Mouse (Mus musculus) thymus, adult 2 months (tissue): ENCODE measurements at regions not wholly inside any gene's neighbourhood (a gene's known extent, or its start where the extent isn't known, plus 50 kb on each side); places are given as distances from the start of the nearest gene placed in this dataset.

ENCODE experiments used
- CTCF ChIP-seq: fragments of 200-500 bp; IDR thresholded peaks from 2 replicates; pipeline ENCODE4 v1.5.1; 2012; ENCODE audit warnings: mild to moderate bottlenecking, control low read depth, low read length, moderate library complexity, borderline replicate concordance; ENCODE audit not compliant: control insufficient read depth, poor library complexity, insufficient read depth; ENCODE audit errors: extremely low read depth
- POLR2A ChIP-seq: fragments of 200-500 bp; IDR thresholded peaks from 2 replicates; pipeline ENCODE4 v1.6.1; 2012; ENCODE audit warnings: mild to moderate bottlenecking, low read length, control low read depth, moderate library complexity; ENCODE audit not compliant: control insufficient read depth, poor library complexity, insufficient read depth; ENCODE audit errors: extremely low read depth

DNA sequence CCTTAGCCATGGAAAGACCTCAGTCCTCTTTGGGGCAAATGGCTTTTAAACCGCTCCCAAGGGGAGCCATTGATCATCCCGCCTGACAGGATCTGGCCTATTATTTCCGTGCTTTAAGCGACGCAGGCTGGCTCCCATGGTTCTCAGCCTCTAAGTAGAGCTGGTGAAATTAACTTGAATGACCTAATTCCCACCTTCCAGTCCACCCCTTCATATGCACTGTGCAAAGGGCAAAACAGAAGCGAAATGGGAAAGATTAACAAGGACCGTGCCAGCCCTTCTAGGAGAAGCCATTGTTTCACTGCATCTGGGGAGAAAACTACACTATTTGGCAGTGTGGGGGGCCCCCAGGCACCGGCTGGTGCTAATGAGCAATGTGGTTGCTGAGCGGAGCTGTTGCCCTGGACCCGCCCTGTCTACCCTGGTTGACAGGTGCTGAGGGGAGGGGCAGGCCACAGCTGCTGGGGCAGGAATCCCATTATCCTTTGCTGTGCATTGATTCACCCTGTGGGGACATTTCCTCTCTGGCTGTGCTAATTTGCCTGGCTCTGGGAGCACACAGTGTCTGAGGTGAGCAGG lies 378.3 kb upstream of the Id2 start:
- TF ChIP-seq POLR2A, result no peak
- no peak for TF ChIP-seq CTCF
